Mouse (Mus musculus) bone marrow, adult 2 months (tissue): ENCODE data around the gene Pold1. TPM values are rescaled to one million over a fixed set of nuclear protein-coding genes. Genes with fewer than 3 reads are reported as not detected.
A peak's percentile ranks its signal among the peaks of the same experiment; 100 is the strongest.

ENCODE experiments used
- H3K27ac ChIP-seq: fragments of 200-500 bp; 2 replicates; pipeline ENCODE4 v1.5.1; 2012; ENCODE audit warnings: low read depth, mild to moderate bottlenecking, control low read depth, inconsistent platforms, low read length; ENCODE audit not compliant: control insufficient read depth, poor library complexity, insufficient read depth
- H3K4me1 ChIP-seq: fragments of 200-500 bp; 2 replicates; pipeline ENCODE4 v1.6.1; 2011; ENCODE audit warnings: low read length; ENCODE audit not compliant: control insufficient read depth, insufficient read depth
- H3K4me3 ChIP-seq: fragments of 200-500 bp; replicated peaks from 2 replicates; pipeline ENCODE3; 2011; ENCODE audit warnings: mild to moderate bottlenecking, low read depth, low read length, control low read depth; ENCODE audit not compliant: control insufficient read depth
- CTCF ChIP-seq: fragments of 200-500 bp; IDR thresholded peaks from 2 replicates; pipeline ENCODE4 v1.5.1; 2011; ENCODE audit warnings: low read length, control low read depth; ENCODE audit not compliant: control insufficient read depth, insufficient read depth
- POLR2A ChIP-seq: fragments of 200-500 bp; IDR thresholded peaks from 2 replicates; pipeline ENCODE4 v1.6.1; 2011; ENCODE audit warnings: low read depth, mild to moderate bottlenecking, control low read depth, low read length, borderline replicate concordance; ENCODE audit not compliant: control insufficient read depth
- WGBS: fragments of 180-500 bp; shearing (Covaris S2); methylation state at CpG from one replicate; pipeline ENCODE4 v1.1.7; 2018; 5-methylcytosine and 5-hydroxymethylcytosine counted together
- polyA plus RNA-seq: library from polyadenylated mRNA; stranded (reverse); fragments of >200 nt; gene quantifications from 2 replicates; pipeline ENCODE4 v1.2.4, GENCODE M21; 2011; ENCODE audit warnings: low replicate concordance; ENCODE audit not compliant: missing spikeins, insufficient read depth, insufficient read length

Pold1 gene
- polyA plus RNA-seq, 1 experiment: 216 TPM

DNA sequence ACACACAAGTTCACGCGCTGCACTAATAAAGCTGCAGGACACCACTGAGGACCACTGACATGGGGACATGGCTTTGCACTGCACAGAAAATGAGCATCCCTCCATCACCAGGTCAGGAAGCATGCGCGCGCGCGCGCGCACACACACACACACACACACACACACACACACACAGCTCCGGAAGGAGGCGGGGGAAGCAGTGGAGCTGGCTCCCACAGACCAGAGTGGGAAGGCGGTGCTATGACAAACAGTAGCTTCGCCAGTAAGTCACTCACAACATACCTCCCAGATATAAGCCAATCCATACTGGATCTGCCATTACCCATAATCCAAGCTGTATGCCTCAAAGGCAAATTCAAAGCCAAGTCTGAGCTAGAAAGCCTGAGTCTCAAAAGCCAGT lies 1.6 kb downstream of the Pold1 start:
- TF ChIP-seq POLR2A: no peak
- no peak for TF ChIP-seq CTCF
- WGBS: 47% methylated on average over 13 of the region's 13 CpGs
- Histone ChIP-seq H3K4me1 (peaks cover 9% of the 10 kb centered on the region; the same call in 1 of the 2 replicates), H3K4me3 (peak overlapping the region; percentile 39), H3K27ac (no peak overlapping the region; the same call in 1 of the 2 replicates)

DNA sequence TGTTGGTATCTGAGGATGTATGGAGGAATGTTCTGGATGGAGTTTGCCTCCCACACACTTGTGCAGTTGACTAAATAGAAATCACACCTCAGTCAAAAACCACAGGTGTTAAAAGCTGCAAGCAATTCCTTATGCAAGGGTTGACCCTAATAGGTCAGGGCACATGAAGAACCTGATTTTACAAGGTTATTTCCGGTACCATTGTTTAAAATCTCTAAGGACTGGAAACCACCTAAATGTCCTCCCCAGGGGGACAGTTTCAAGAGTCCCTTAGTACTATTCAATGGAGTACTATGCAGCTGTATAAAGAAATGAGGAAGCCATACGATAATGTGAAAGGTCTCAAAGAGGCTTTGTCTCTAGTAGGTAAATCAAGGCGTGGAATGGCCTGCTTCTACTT lies 2.4 kb downstream of the Pold1 start:
- Histone ChIP-seq H3K27ac (no peak overlapping the region), H3K4me3 (no peak overlapping the region), H3K4me1 (peaks cover 9% of the 10 kb centered on the region; the same call in 1 of the 2 replicates)
- TF ChIP-seq CTCF (no peak), POLR2A (no peak)
- WGBS: 87% methylated on average over 3 of the region's 3 CpGs

DNA sequence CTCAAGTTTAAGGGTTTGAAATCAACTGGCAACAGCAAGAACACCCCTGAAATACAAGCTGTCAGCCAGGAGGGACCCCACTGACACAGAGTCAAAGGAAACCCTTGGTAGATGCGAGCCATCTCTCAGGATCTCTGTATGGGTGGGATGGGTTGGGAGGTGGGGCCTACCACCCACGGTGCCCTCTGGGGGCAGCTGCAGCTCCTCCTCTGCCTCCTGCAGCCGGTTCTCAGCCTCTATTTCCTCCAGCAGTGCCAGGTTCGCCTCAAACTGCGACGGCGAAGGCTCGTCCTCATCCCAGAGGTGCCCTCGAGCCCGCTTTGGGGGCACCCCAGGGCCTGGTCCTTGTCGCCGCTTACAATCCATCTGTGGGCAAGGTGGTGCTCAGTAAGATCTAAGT lies 5.6 kb downstream of the Pold1 start:
- no peak overlapping the region for H3K4me3 ChIP-seq
- H3K4me1 ChIP-seq: peaks cover 7% of the 10 kb centered on the region; the same call in 1 of the 2 replicates
- 85% methylated on average over 12 of the region's 12 CpGs for WGBS
- H3K27ac ChIP-seq: no peak overlapping the region
- TF ChIP-seq POLR2A (no peak), CTCF (no peak)

DNA sequence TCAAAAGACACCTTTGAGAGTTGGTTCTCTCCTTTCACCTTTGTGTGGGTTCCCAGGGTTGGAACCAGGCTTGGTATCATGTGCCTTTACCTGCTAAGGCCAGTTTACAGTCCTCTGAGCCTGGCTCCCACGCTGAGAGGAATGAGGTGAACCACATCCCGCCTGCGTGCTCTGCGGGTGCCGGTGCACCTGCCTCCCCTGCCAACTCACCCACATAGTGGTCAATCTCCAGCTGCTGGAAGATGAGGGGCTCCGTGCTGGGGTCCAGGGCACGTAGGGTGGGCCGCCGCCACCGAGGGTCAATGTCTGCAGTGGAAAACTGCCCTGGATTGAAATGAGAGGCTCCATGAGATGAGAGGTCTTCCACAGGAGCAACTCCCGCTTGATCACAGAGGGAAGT lies 6.1 kb downstream of the Pold1 start:
- H3K4me3 ChIP-seq: no peak overlapping the region
- WGBS: 94% methylated on average over 11 of the region's 11 CpGs
- no peak overlapping the region for H3K27ac ChIP-seq
- TF ChIP-seq CTCF (no peak), POLR2A (no peak)
- peaks cover 4% of the 10 kb centered on the region; the same call in 1 of the 2 replicates for H3K4me1 ChIP-seq

DNA sequence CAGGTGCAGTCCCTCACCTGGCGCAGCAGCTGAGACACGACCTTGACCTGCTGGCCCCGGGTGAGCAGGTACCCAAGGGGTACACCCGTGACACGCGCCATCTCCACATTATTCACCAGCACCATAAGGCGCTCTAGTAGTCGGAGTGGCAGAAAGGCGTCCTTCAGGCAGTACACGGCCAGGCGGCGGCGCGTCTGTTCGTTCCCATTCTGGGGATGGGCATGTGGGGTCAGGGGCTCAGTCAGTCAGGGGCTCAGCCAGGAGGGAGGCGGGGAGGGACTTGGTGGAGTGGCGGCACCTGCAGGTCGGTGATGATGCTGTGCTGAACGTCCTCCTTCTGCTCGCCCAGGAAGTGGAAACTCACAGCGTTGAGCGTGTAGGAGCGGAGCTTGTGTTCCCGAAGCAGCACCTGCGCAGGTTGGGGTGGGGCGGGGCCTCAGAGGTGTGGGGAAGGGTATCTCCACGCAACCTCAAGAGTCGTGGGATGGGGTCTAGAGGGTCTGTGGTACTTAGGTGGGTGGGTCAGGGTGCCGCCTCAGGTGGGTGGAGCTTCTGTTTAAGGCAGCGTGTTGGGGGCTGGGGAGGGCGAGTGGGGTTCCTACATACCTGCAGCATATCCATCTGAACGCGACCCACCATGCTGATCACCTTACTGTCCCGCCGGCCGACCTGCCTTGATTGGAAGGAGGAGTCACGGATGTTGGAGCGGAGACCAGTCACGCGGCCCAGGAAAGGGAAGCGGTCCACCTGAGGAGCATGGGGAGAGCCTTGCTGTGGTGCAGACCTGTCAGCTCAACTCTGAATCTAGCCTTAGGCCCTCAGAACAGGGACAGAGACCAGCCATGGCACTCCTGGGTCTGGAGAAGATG lies 9.7 kb downstream of the Pold1 start:
- WGBS: 93% methylated on average over 41 of the region's 41 CpGs
- H3K27ac ChIP-seq: no peak overlapping the region
- H3K4me1 ChIP-seq: peaks cover 1% of the 10 kb centered on the region
- no peak for TF ChIP-seq CTCF
- TF ChIP-seq POLR2A: no peak
- H3K4me3 ChIP-seq: no peak overlapping the region

DNA sequence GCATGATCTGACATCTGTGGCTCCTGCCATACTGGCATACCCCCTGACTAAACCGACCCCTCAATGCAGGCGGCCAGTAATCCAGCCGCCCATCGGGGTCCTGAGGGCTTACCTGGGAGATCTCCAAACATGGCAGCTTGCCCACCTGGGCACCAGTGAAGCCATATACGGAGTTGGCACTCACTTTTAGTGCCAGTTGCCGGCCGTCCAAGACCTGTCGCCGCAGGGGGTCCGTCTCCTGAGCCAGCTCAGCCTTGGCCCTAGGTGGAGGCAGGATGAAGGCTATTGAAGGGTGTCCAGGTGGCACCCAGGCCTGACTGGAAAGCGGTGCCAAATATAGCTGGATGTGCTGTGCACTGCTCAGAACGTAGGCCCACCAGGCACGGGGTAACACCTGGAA lies 11.2 kb downstream of the Pold1 start:
- H3K27ac ChIP-seq: no peak overlapping the region
- TF ChIP-seq CTCF (no peak), POLR2A (0 out of 2 replicates have a peak, but pooled peaks have one; percentile 14)
- peaks cover 3% of the 10 kb centered on the region for H3K4me1 ChIP-seq
- WGBS: 92% methylated on average over 13 of the region's 13 CpGs
- no peak overlapping the region for H3K4me3 ChIP-seq

DNA sequence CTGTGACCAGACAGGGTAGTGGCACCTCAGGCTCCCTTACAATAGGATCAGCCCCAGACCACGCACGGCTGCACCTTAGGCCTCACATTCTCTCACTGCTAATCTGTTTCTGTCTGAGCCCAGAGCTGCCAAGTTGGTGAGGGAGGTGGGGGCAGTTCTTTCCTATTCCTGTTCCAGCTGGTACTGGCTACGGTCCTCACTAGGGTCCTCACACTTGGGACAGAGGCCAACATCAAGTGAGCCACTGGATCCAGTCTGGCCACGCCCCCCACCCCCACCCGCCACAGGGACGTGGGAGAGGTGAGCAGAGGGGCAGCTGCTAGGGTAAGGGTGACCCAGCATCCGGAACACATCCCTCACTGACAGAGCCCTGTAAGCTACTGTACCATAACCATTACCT lies 11.6 kb downstream of the Pold1 start:
- TF ChIP-seq CTCF (no peak), POLR2A (no peak)
- WGBS: 84% methylated on average over 7 of the region's 7 CpGs
- Histone ChIP-seq H3K4me1 (peaks cover 3% of the 10 kb centered on the region), H3K4me3 (no peak overlapping the region), H3K27ac (peak overlapping the region; percentile 57; the same call in 1 of the 2 replicates)

DNA sequence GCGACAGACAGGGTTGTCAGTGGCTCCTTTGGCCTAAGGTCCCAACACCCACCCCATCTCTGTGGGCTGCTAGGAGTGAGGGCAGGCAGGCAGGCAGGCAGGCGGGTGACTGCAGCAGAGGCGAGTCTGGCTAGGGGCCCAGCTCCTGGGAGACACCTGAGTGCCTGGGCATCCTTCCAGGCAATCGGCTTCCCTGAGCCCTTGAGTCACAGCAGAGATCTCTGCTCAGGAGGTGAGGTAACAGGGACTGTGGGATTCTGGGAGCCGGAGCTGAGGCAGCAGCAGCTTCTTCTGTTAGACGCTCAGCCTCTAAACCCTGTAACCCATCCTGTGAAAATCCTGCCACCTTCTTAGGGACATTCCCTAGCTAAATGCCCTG lies 12.1 kb downstream of the Pold1 start:
- WGBS: 82% methylated on average over 6 of the region's 6 CpGs
- no peak for TF ChIP-seq POLR2A
- TF ChIP-seq CTCF: no peak
- H3K27ac ChIP-seq: peak overlapping the region; percentile 57
- H3K4me3 ChIP-seq: no peak overlapping the region
- peaks cover 3% of the 10 kb centered on the region for H3K4me1 ChIP-seq
